Mouse (Mus musculus) G1E (cell line): Measurements from ENCODE around the gene B3galt1.

Experiments used
- CTCF ChIP-seq: IDR thresholded peaks from 2 replicates; pipeline ENCODE4 v1.5.1; 2012; ENCODE audit warnings: low read depth, low read length, inconsistent platforms, mixed read lengths
- GATA1 ChIP-seq: IDR thresholded peaks from 2 replicates; pipeline ENCODE4 v1.6.1; 2012; ENCODE audit warnings: borderline replicate concordance, low read length, inconsistent platforms, mixed read lengths

- TF ChIP-seq GATA1 (no peak), CTCF (no peak)
These were observed 335.9 kb downstream of the B3galt1 start for GRCm38 (mm10) chr2:67901574-67901973.
